Mouse (Mus musculus): ENCODE measurements around the gene Gm49340. TPM values are rescaled to one million over a fixed set of nuclear protein-coding genes. Genes with fewer than 3 reads are reported as not detected.

Gene Gm49340
- polyA plus RNA-seq, 1 experiment from 2014 or later, result not detected

GRCm38 (mm10) chr11:73323906-73324830, 5.4 kb upstream of the Gm49340 start:
- Histone ChIP-seq H3K9me3 (replicated peaks) (0 out of 2 replicates have a peak, but pooled peaks cover under 1% of the 10 kb centered on the region), H3K27me3 (replicated peaks) (no peaks in the 10 kb centered on the region), H3K4me2 (no peak overlapping the region), H3K9ac (no peak overlapping the region), H3K4me1 (replicated peaks) (no peaks in the 10 kb centered on the region), H3K36me3 (no peaks in the 10 kb centered on the region), H3K27ac (ENCODE audit: poor library complexity, severe bottlenecking) (no peak overlapping the region), H3K4me3 (no peak overlapping the region)
- WGBS, result 66% methylated on average over 9 of the region's 9 CpGs
- no peak for ATAC-seq (ENCODE audit: insufficient number of reproducible peaks, low FRiP score)

DNA sequence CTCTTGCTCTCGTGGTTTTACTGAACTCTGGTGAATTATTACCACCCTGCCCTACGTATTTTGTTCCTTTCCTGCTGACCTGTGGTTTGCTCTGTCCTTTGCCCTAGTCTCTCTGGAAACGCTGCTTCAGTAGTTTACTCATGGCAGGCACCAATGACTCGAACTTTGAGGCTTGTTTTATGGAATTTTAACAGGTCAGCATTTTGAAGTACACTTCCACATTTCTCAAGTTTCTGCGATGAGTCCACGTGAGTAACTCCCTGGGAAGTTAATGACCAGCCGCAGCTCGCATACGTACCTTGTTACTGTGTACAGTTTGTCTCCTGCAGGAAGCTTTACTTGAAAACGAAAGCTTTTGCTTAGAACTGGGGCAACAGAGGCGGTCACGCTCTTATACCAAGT, 3.1 kb upstream of the Gm49340 start:
- H3K36me3 ChIP-seq, result no peaks in the 10 kb centered on the region
- no peak for ATAC-seq (ENCODE audit: insufficient number of reproducible peaks, low FRiP score)
- H3K4me3 ChIP-seq, result no peak overlapping the region
- H3K4me2 ChIP-seq, result no peak overlapping the region
- peaks cover 7% of the 10 kb centered on the region; the same call in 1 of the 2 replicates for H3K9me3 ChIP-seq (replicated peaks)
- H3K27me3 ChIP-seq (replicated peaks), result no peaks in the 10 kb centered on the region
- no peaks in the 10 kb centered on the region for H3K4me1 ChIP-seq (replicated peaks)
- H3K9ac ChIP-seq, result no peak overlapping the region
- no peak overlapping the region for H3K27ac ChIP-seq (ENCODE audit: poor library complexity, severe bottlenecking)
- WGBS, result 64% methylated on average over 12 of the region's 12 CpGs

DNA sequence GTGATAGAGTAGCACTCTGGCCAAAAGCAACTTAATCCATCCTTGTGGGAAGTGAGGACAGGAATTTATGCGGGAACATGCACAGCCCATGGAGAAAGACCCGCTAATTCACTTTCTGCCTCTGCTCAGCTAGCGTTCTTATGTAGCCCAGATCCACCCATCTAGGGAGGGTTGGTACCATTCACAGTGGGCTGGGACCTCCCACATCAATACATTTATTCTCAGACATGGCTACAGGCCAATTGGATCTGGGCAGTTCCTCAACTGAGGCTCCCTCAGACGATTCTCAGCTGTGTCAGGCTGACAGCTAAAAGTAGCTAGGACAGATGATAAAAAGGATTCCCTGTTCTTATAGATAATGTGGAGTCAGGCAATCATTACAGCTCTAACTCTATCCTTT, 2.2 kb upstream of the Gm49340 start:
- Histone ChIP-seq H3K4me1 (replicated peaks) (no peaks in the 10 kb centered on the region), H3K36me3 (no peaks in the 10 kb centered on the region), H3K9me3 (replicated peaks) (peaks cover 7% of the 10 kb centered on the region; the same call in 1 of the 2 replicates), H3K27ac (ENCODE audit: poor library complexity, severe bottlenecking) (no peak overlapping the region), H3K4me2 (no peak overlapping the region), H3K4me3 (no peak overlapping the region), H3K9ac (no peak overlapping the region), H3K27me3 (replicated peaks) (no peaks in the 10 kb centered on the region)
- WGBS, result 67% methylated on average over 4 of the region's 4 CpGs
- no peak for ATAC-seq (ENCODE audit: insufficient number of reproducible peaks, low FRiP score)

GRCm38 (mm10) chr11:73333357-73333756, 3.8 kb downstream of the Gm49340 start:
- H3K9me3 ChIP-seq (replicated peaks), result peaks cover 7% of the 10 kb centered on the region; the same call in 1 of the 2 replicates
- H3K27ac ChIP-seq (ENCODE audit: poor library complexity, severe bottlenecking), result no peak overlapping the region
- H3K4me3 ChIP-seq, result no peak overlapping the region
- no peak for ATAC-seq (ENCODE audit: insufficient number of reproducible peaks, low FRiP score)
- no peak overlapping the region for H3K4me2 ChIP-seq
- no peak overlapping the region for H3K9ac ChIP-seq
- no peaks in the 10 kb centered on the region for H3K36me3 ChIP-seq
- no peaks in the 10 kb centered on the region for H3K27me3 ChIP-seq (replicated peaks)
- H3K4me1 ChIP-seq (replicated peaks), result no peaks in the 10 kb centered on the region
- 69% methylated on average over 2 of the region's 2 CpGs for WGBS

DNA sequence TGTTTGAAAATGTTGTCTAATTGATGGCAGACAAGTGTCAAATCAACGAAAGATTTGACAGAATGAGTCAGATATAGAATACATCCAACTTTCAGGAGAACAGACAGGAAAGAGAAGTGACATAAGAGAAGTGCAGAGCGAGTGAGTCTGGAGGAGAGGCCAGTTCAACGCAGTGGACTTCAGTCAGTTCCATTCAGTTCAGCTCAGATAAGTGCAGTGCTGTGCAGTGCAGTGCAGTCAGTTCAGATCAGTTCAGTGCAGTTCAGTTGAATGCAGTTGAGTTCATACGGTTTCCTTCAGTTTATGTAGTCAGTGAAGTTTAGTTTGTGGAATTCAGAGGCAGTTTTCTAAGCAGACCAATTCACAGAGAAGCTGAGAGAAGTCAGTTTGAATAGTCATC, 7.4 kb downstream of the Gm49340 start:
- no peak overlapping the region for H3K27ac ChIP-seq (ENCODE audit: poor library complexity, severe bottlenecking)
- ATAC-seq (ENCODE audit: insufficient number of reproducible peaks, low FRiP score), result no peak
- 66% methylated on average over 4 of the region's 4 CpGs for WGBS
- no peak overlapping the region for H3K9ac ChIP-seq
- H3K4me2 ChIP-seq, result no peak overlapping the region
- no peak overlapping the region for H3K4me3 ChIP-seq
- no peaks in the 10 kb centered on the region for H3K4me1 ChIP-seq (replicated peaks)
- H3K27me3 ChIP-seq (replicated peaks), result no peaks in the 10 kb centered on the region
- H3K9me3 ChIP-seq (replicated peaks), result no peaks in the 10 kb centered on the region
- H3K36me3 ChIP-seq, result no peaks in the 10 kb centered on the region

DNA sequence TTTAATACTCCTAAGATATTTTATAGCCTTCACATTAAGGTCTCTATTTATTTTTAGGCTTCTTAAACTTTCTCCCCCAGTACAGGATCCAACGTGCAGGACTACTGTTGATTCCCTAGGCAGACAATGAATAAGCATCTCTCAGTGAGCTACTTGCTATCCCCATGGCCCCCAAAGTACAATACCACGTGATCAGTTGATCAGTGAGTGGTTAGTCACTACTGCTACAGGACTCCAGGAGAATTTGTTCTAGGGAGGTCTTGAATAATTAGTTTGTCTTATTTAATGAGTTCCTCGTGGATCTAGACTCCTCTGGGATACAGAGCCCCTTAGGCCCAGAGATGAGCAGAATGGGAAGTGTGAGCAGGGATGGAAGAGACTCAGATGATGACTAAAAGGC, 20.9 kb downstream of the Gm49340 start, which contains the start of gene Olfr20:
Olfr20 (plus strand) TSS at position 301 of the 400 bp plus-strand sequence.
- Histone ChIP-seq H3K4me1 (replicated peaks) (no peaks in the 10 kb centered on the region), H3K27me3 (replicated peaks) (no peaks in the 10 kb centered on the region), H3K9me3 (replicated peaks) (no peaks in the 10 kb centered on the region), H3K36me3 (no peaks in the 10 kb centered on the region), H3K27ac (ENCODE audit: poor library complexity, severe bottlenecking) (no peak within 1 kb of the TSS), H3K9ac (no peak within 1 kb of the TSS), H3K4me2 (no peak within 1 kb of the TSS), H3K4me3 (no peak within 1 kb of the TSS)
- WGBS, result 45% methylated on average over 3 of the region's 3 CpGs
- ATAC-seq (ENCODE audit: insufficient number of reproducible peaks, low FRiP score), result no peak

- no peaks in the 10 kb centered on the region for H3K4me1 ChIP-seq (replicated peaks)
- H3K9ac ChIP-seq, result no peak within 1 kb of the TSS
- no peak within 1 kb of the TSS for H3K4me2 ChIP-seq
- no peaks in the 10 kb centered on the region for H3K36me3 ChIP-seq
- H3K27ac ChIP-seq (ENCODE audit: poor library complexity, severe bottlenecking), result no peak within 1 kb of the TSS
- no peak for ATAC-seq (ENCODE audit: insufficient number of reproducible peaks, low FRiP score)
- peaks cover 4% of the 10 kb centered on the region; the same call in 1 of the 2 replicates for H3K9me3 ChIP-seq (replicated peaks)
- no peak within 1 kb of the TSS for H3K4me3 ChIP-seq
- 73% methylated on average over 2 of the region's 2 CpGs for WGBS
- no peaks in the 10 kb centered on the region for H3K27me3 ChIP-seq (replicated peaks)
Observed at GRCm38 (mm10) chr11:73370946-73371345, 41.4 kb downstream of the Gm49340 start, which contains the start of gene Olfr376. Gene Olfr376 (plus strand): TSS chr11:73371246.

- peaks cover 3% of the 10 kb centered on the region; the same call in 1 of the 2 replicates for H3K9me3 ChIP-seq (replicated peaks)
- no peak overlapping the region for H3K27ac ChIP-seq (ENCODE audit: poor library complexity, severe bottlenecking)
- 61% methylated on average over 4 of the region's 4 CpGs for WGBS
- no peak overlapping the region for H3K4me3 ChIP-seq
- H3K36me3 ChIP-seq, result no peaks in the 10 kb centered on the region
- no peaks in the 10 kb centered on the region for H3K4me1 ChIP-seq (replicated peaks)
- no peak overlapping the region for H3K9ac ChIP-seq
- ATAC-seq (ENCODE audit: insufficient number of reproducible peaks, low FRiP score), result no peak
- H3K27me3 ChIP-seq (replicated peaks), result no peaks in the 10 kb centered on the region
- H3K4me2 ChIP-seq, result no peak overlapping the region
Observed at GRCm38 (mm10) chr11:73395374-73395773, 65.8 kb downstream of the Gm49340 start.

DNA sequence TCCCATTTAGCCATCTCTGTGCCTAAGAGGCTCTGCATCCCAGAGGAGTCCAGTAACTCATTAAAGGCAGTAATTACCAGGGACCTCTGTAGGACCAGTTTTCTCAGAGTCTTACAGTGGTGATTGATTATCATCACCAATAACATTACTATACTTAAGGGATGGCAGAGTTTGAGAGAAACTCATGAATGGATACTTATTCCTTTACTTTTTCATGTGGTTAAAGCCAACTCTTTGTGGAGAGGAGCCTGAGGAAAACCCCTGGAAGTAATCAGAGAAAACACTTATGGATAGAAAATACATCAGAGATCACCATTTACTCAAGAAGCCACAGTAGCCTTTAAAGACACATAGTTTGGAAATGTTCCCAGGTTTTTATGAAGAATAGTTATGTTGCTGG, 70.0 kb downstream of the Gm49340 start, which contains the start of gene Olfr1:
Olfr1 (minus strand) TSS at position 101 of the 400 bp plus-strand sequence.
- Histone ChIP-seq H3K27ac (ENCODE audit: poor library complexity, severe bottlenecking) (no peak within 1 kb of the TSS), H3K27me3 (replicated peaks) (no peaks in the 10 kb centered on the region), H3K9me3 (replicated peaks) (no peaks in the 10 kb centered on the region), H3K36me3 (no peaks in the 10 kb centered on the region), H3K4me3 (no peak within 1 kb of the TSS), H3K4me2 (no peak within 1 kb of the TSS), H3K4me1 (replicated peaks) (no peaks in the 10 kb centered on the region), H3K9ac (no peak within 1 kb of the TSS)
- ATAC-seq (ENCODE audit: insufficient number of reproducible peaks, low FRiP score), result no peak
